Mouse (Mus musculus) limb, embryonic 10.5 days (tissue): Measurements from ENCODE around the gene Vmn1r50. TPM values are rescaled to one million over a fixed set of nuclear protein-coding genes. Genes with fewer than 3 reads are reported as not detected.
"Not testable (repeated sequence)": the region's sequence is repeated elsewhere in the genome, so short reads cannot be mapped to it uniquely, and the experiment has no call there.

Experiments
- DNase-seq: peaks from one replicate; pipeline ENCODE4 v3.0.0-alpha.2; 2017; ENCODE audit warnings: low spot score
- H3K27ac ChIP-seq: fragments of 300-500 bp; sonication (generic); 2 replicates; pipeline ENCODE4 v1.5.1; 2016; ENCODE audit warnings: mild to moderate bottlenecking
- H3K27me3 ChIP-seq: fragments of 300-500 bp; sonication (generic); 2 replicates; pipeline ENCODE4 v1.6.1; 2016; ENCODE audit warnings: low read depth, mild to moderate bottlenecking; ENCODE audit not compliant: poor library complexity, severe bottlenecking
- H3K36me3 ChIP-seq: fragments of 300-500 bp; sonication (generic); 2 replicates; pipeline ENCODE4 v1.6.1; 2016; ENCODE audit warnings: mild to moderate bottlenecking, moderate library complexity
- H3K4me1 ChIP-seq: fragments of 300-500 bp; sonication (generic); 2 replicates; pipeline ENCODE4 v1.6.1; 2016
- H3K4me3 ChIP-seq: fragments of 300-500 bp; sonication (generic); 2 replicates; pipeline ENCODE4 v1.5.1; 2016; ENCODE audit warnings: mild to moderate bottlenecking, moderate library complexity
- H3K9me3 ChIP-seq: fragments of 300-500 bp; sonication (generic); replicated peaks from 2 replicates; pipeline ENCODE4 v1.6.1; 2016; ENCODE audit warnings: mild to moderate bottlenecking
- WGBS: fragments of 180-500 bp; shearing (Covaris S2); methylation state at CpG from one replicate; pipeline ENCODE4 v1.1.7; 2016; 5-methylcytosine and 5-hydroxymethylcytosine counted together
- polyA plus RNA-seq: library from polyadenylated mRNA; unstranded; fragments of >200 nt; fragmentation: Nextera tagmentation; extraction: Ambion mirVana; gene quantifications from 2 replicates; pipeline ENCODE4 v1.2.1, GENCODE M21; 2016

The Vmn1r50 gene
- not detected in 2 replicates for polyA plus RNA-seq

- H3K9me3 ChIP-seq: no peaks in the 10 kb centered on the region
- no peaks in the 10 kb centered on the region for H3K4me1 ChIP-seq
- 69% methylated on average over 2 of the region's 2 CpGs for WGBS
- H3K27me3 ChIP-seq: no peaks in the 10 kb centered on the region
- H3K4me3 ChIP-seq: no peak within 1 kb of the TSS
- no peak for DNase-seq
- H3K27ac ChIP-seq: no peak within 1 kb of the TSS
- no peaks in the 10 kb centered on the region for H3K36me3 ChIP-seq
Observed at GRCm38 (mm10) chr6:90101130-90101529, at the start of gene Vmn1r50. Gene Vmn1r50, plus strand, starts transcription at chr6:90101430.

DNA sequence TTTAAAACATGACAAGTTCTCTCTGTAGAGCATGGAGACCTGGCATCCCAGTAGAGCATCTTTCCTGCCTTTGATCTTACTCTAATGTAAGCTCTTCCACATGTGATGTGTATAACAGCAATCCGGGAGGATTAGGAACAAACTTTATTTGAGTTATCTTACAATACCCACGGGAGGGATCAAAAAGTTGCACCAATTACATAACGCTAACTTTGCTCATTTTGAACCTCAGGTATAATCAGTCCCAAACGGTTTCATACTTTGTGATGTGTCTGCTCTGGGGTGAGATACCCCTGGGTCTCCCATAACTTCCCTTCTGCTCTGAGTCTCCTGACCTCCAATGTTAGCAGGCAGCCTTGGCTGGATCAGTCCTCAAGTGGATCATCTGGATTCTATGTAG is 22.8 kb upstream of the Vmn1r50 start, which contains the start of gene Vmn1r49:
TSS of gene Vmn1r49 (minus strand) at position 101 of the 400 bp plus-strand sequence.
- no peaks in the 10 kb centered on the region for H3K36me3 ChIP-seq
- H3K4me3 ChIP-seq: no peak within 1 kb of the TSS
- H3K27me3 ChIP-seq: no peaks in the 10 kb centered on the region
- WGBS: 82% methylated on average over 4 of the region's 4 CpGs
- H3K27ac ChIP-seq: no peak within 1 kb of the TSS
- no peak for DNase-seq
- no peaks in the 10 kb centered on the region for H3K4me1 ChIP-seq
- H3K9me3 ChIP-seq: no peaks in the 10 kb centered on the region

DNA sequence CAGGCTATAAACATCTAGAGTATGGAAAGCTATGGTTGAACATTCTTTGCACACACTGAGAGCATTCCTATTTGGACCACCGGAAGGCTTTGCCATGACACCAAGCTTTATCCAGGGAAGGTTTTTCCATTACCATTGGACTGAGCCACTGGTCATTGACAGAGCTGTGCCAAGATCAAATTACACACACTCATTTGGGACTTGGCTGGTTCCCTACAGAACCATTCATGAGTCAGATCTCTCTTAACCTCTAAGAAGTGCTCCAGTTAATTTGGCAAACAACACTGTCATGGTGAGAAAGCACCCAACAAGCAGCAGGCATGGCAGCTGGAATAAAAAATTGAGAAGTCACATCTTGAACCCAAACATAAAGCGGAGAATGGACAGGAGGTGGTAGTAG is 664 bp upstream of the Vmn1r50 start:
- 90% methylated on average over 2 of the region's 2 CpGs for WGBS
- Histone ChIP-seq H3K36me3 (no peaks in the 10 kb centered on the region), H3K4me1 (no peaks in the 10 kb centered on the region), H3K9me3 (no peaks in the 10 kb centered on the region), H3K27ac (no peak overlapping the region), H3K27me3 (no peaks in the 10 kb centered on the region), H3K4me3 (no peak overlapping the region)
- no peak for DNase-seq

GRCm38 (mm10) chr6:90122296-90122695 is 21.1 kb downstream of the Vmn1r50 start, which contains the start of gene Vmn1r51:
Gene Vmn1r51, plus strand, starts transcription at chr6:90122596.
- 96% methylated on average over 1 of the region's 1 CpGs for WGBS
- not testable (repeated sequence) for H3K27me3 ChIP-seq, H3K36me3 ChIP-seq, H3K4me3 ChIP-seq, H3K9me3 ChIP-seq, H3K4me1 ChIP-seq, H3K27ac ChIP-seq, DNase-seq

Other genes with a start within 250 kb of the Vmn1r50 start
- gene Vmn1r42, start 225.0 kb upstream of the Vmn1r50 start, polyA plus RNA-seq: not detected in 2 replicates
- not detected in 2 replicates for gene Vmn1r43, start 225.0 kb upstream of the Vmn1r50 start, polyA plus RNA-seq
- not detected in 2 replicates for gene Vmn1r44, start 217.8 kb upstream of the Vmn1r50 start, polyA plus RNA-seq
- not detected in 2 replicates for gene Vmn1r45, start 160.8 kb upstream of the Vmn1r50 start, polyA plus RNA-seq
- not detected in 2 replicates for gene Vmn1r46, start 132.1 kb upstream of the Vmn1r50 start, polyA plus RNA-seq
- not detected in 2 replicates for gene Vmn1r47, start 85.3 kb upstream of the Vmn1r50 start, polyA plus RNA-seq
- not detected in 2 replicates for gene Vmn1r48, start 64.6 kb upstream of the Vmn1r50 start, polyA plus RNA-seq
- gene Vmn1r49, start 22.9 kb upstream of the Vmn1r50 start, polyA plus RNA-seq: not detected in 2 replicates
- gene Vmn1r51, start 21.2 kb downstream of the Vmn1r50 start, polyA plus RNA-seq: not detected in 2 replicates
- gene Vmn1r52, start 73.4 kb downstream of the Vmn1r50 start, polyA plus RNA-seq: not detected in 2 replicates
- gene V1ra8, start 101.4 kb downstream of the Vmn1r50 start, polyA plus RNA-seq: not detected in 2 replicates
- gene Vmn1r53, start 123.0 kb downstream of the Vmn1r50 start, polyA plus RNA-seq: not detected in 2 replicates
- gene Vmn1r54, start 144.9 kb downstream of the Vmn1r50 start, polyA plus RNA-seq: not detected in 2 replicates
- gene BC048671, start 199.8 kb downstream of the Vmn1r50 start, polyA plus RNA-seq: not detected in 2 replicates
- gene Chst13, start 223.8 kb downstream of the Vmn1r50 start, polyA plus RNA-seq: 0.09 TPM in 1 of 2 replicates, not detected in the other
- gene Uroc1, start 231.9 kb downstream of the Vmn1r50 start, polyA plus RNA-seq: 0.15 and 0.16 TPM in 2 replicates